Mouse (Mus musculus) hindbrain, embryonic 11.5 days (tissue): ENCODE measurements around the gene Clptm1l. TPM values are rescaled to one million over a fixed set of nuclear protein-coding genes. Genes with fewer than 3 reads are reported as not detected.

Experiments used
- ATAC-seq: fragments of 200-750 bp; cut with Nextera tagmentation; 2 replicates; pipeline ENCODE4 v1.8.0; 2017; ENCODE audit warnings: mild to moderate bottlenecking, moderate TSS enrichment, moderate library complexity; ENCODE audit not compliant: low FRiP score
- DNase-seq: peaks from one replicate; pipeline ENCODE4 v3.0.0-alpha.2; 2015; ENCODE audit warnings: low spot score
- H3K27ac ChIP-seq: fragments of 300-500 bp; sonication (generic); 2 replicates; pipeline ENCODE4 v1.5.1; 2014; ENCODE audit warnings: mild to moderate bottlenecking, low read depth, low read length
- H3K27me3 ChIP-seq: fragments of 300-500 bp; sonication (generic); 2 replicates; pipeline ENCODE4 v1.6.1; 2014; ENCODE audit warnings: mild to moderate bottlenecking, low read length, moderate library complexity, mixed read lengths; ENCODE audit not compliant: control insufficient read depth, insufficient read depth
- H3K36me3 ChIP-seq: fragments of 300-500 bp; sonication (generic); 2 replicates; pipeline ENCODE4 v1.6.1; 2014; ENCODE audit warnings: mild to moderate bottlenecking, low read length, moderate library complexity, mixed read lengths; ENCODE audit not compliant: control insufficient read depth, insufficient read depth
- H3K4me1 ChIP-seq: fragments of 300-500 bp; sonication (generic); replicated peaks from 2 replicates; pipeline ENCODE4 v1.6.1; 2014; ENCODE audit warnings: low read length, mixed read lengths; ENCODE audit not compliant: control insufficient read depth, insufficient read depth
- H3K4me2 ChIP-seq: fragments of 300-500 bp; sonication (generic); replicated peaks from 2 replicates; pipeline ENCODE4 v1.6.1; 2014; ENCODE audit warnings: mild to moderate bottlenecking, low read depth, low read length
- H3K4me3 ChIP-seq: fragments of 300-500 bp; sonication (generic); 2 replicates; pipeline ENCODE4 v1.5.1; 2014; ENCODE audit warnings: low read depth, low read length
- H3K9ac ChIP-seq: fragments of 300-500 bp; sonication (generic); 2 replicates; pipeline ENCODE4 v1.6.1; 2014; ENCODE audit warnings: low read depth, low read length
- H3K9me3 ChIP-seq: fragments of 300-500 bp; sonication (generic); 2 replicates; pipeline ENCODE4 v1.6.1; 2016; ENCODE audit warnings: low read length; ENCODE audit not compliant: control insufficient read depth
- WGBS: fragments of 180-500 bp; shearing (Covaris S2); extraction: QIAGEN DNeasy Blood & Tissue Kit; methylation state at CpG from one replicate; pipeline ENCODE4 v1.1.7; 2014; 5-methylcytosine and 5-hydroxymethylcytosine counted together
- polyA plus RNA-seq: library from polyadenylated mRNA; unstranded; fragments of >200 nt; fragmentation: Nextera tagmentation; extraction: Ambion mirVana; gene quantifications from 2 replicates; pipeline ENCODE4 v1.2.1, GENCODE M21; 2014

Clptm1l gene
- polyA plus RNA-seq, 1 experiment from 2014 or later: 111 TPM

- H3K27me3 ChIP-seq: no peaks in the 10 kb centered on the region
- H3K4me2 ChIP-seq: no peak overlapping the region
- H3K9me3 ChIP-seq: no peaks in the 10 kb centered on the region
- H3K27ac ChIP-seq: no peak overlapping the region
- no peak overlapping the region for H3K4me3 ChIP-seq
- 84% methylated on average over 4 of the region's 4 CpGs for WGBS
- no peak overlapping the region for H3K9ac ChIP-seq
- no peak for ATAC-seq
- H3K4me1 ChIP-seq: no peaks in the 10 kb centered on the region
- DNase-seq: no peak
- H3K36me3 ChIP-seq: no peaks in the 10 kb centered on the region
Measured at GRCm38 (mm10) chr13:73641296-73641695, 37.5 kb downstream of the Clptm1l start.

GRCm38 (mm10) chr13:73646397-73647087 lies 42.7 kb downstream of the Clptm1l start:
- H3K27ac ChIP-seq: no peak overlapping the region
- H3K4me3 ChIP-seq: no peak overlapping the region
- no peaks in the 10 kb centered on the region for H3K27me3 ChIP-seq
- no peaks in the 10 kb centered on the region for H3K36me3 ChIP-seq
- H3K9ac ChIP-seq: no peak overlapping the region
- H3K4me1 ChIP-seq: no peaks in the 10 kb centered on the region
- 39% methylated on average over 6 of the region's 6 CpGs for WGBS
- ATAC-seq (no peak), DNase-seq (peak; percentile 57)
- H3K9me3 ChIP-seq: no peaks in the 10 kb centered on the region
- H3K4me2 ChIP-seq: no peak overlapping the region

- WGBS: 84% methylated on average over 3 of the region's 3 CpGs
- no peak overlapping the region for H3K4me2 ChIP-seq
- H3K4me1 ChIP-seq: no peaks in the 10 kb centered on the region
- no peak overlapping the region for H3K27ac ChIP-seq
- no peaks in the 10 kb centered on the region for H3K9me3 ChIP-seq
- DNase-seq: no peak
- ATAC-seq: no peak
- no peaks in the 10 kb centered on the region for H3K27me3 ChIP-seq
- H3K9ac ChIP-seq: no peak overlapping the region
- no peak overlapping the region for H3K4me3 ChIP-seq
- H3K36me3 ChIP-seq: no peaks in the 10 kb centered on the region
Measured at GRCm38 (mm10) chr13:73653266-73653665, 49.5 kb downstream of the Clptm1l start.

- H3K4me3 ChIP-seq: no peak overlapping the region
- H3K27ac ChIP-seq: no peak overlapping the region
- no peaks in the 10 kb centered on the region for H3K27me3 ChIP-seq
- H3K9ac ChIP-seq: no peak overlapping the region
- no peaks in the 10 kb centered on the region for H3K9me3 ChIP-seq
- no peaks in the 10 kb centered on the region for H3K4me1 ChIP-seq
- H3K36me3 ChIP-seq: no peaks in the 10 kb centered on the region
- 86% methylated on average over 3 of the region's 3 CpGs for WGBS
- no peak for DNase-seq
- H3K4me2 ChIP-seq: no peak overlapping the region
- no peak for ATAC-seq
Measured at GRCm38 (mm10) chr13:73654976-73655375, 51.2 kb downstream of the Clptm1l start.

GRCm38 (mm10) chr13:73658953-73659352 lies 55.1 kb downstream of the Clptm1l start:
- H3K36me3 ChIP-seq: no peaks in the 10 kb centered on the region
- no peak for DNase-seq
- H3K9ac ChIP-seq: no peak overlapping the region

GRCm38 (mm10) chr13:73660163-73660695 lies 56.4 kb downstream of the Clptm1l start:
- Histone ChIP-seq H3K4me2 (no peak overlapping the region), H3K36me3 (no peaks in the 10 kb centered on the region), H3K9me3 (no peaks in the 10 kb centered on the region), H3K27ac (no peak overlapping the region), H3K9ac (no peak overlapping the region), H3K4me1 (no peaks in the 10 kb centered on the region), H3K27me3 (no peaks in the 10 kb centered on the region), H3K4me3 (no peak overlapping the region)
- ATAC-seq: no peak
- DNase-seq: no peak
- WGBS: 69% methylated on average over 2 of the region's 2 CpGs

More at GRCm38 (mm10) chr13:73658953-73659352, 55.1 kb downstream of the Clptm1l start:
- 64% methylated on average over 2 of the region's 2 CpGs for WGBS
- H3K4me1 ChIP-seq: no peaks in the 10 kb centered on the region
- H3K4me2 ChIP-seq: no peak overlapping the region
- H3K27me3 ChIP-seq: no peaks in the 10 kb centered on the region
- no peak for ATAC-seq
- H3K9me3 ChIP-seq: no peaks in the 10 kb centered on the region
- H3K27ac ChIP-seq: no peak overlapping the region
- H3K4me3 ChIP-seq: no peak overlapping the region

Other genes starting within 250 kb of the Clptm1l start
- 51.2 and 51.5 TPM in 2 replicates for gene Lpcat1, start 136.8 kb upstream of the Clptm1l start, polyA plus RNA-seq
- gene Slc6a3, start 67.3 kb upstream of the Clptm1l start, polyA plus RNA-seq: 0.36 TPM in 1 of 2 replicates, not detected in the other
- 3.3 and 5.3 TPM in 2 replicates for gene Tert, start 22.9 kb downstream of the Clptm1l start, polyA plus RNA-seq
- not detected in 2 replicates for gene Slc6a18, start 74.0 kb downstream of the Clptm1l start, polyA plus RNA-seq
- gene Slc6a19, start 100.9 kb downstream of the Clptm1l start, polyA plus RNA-seq: not detected in 2 replicates
- 34.2 and 34.8 TPM in 2 replicates for gene Slc12a7, start 129.1 kb downstream of the Clptm1l start, polyA plus RNA-seq
- gene Nkd2, start 243.6 kb downstream of the Clptm1l start, polyA plus RNA-seq: 14.7 TPM in 2 replicates